Mouse (Mus musculus): ENCODE data around the gene Fam221b. TPM values are rescaled to one million over a fixed set of nuclear protein-coding genes. Genes with fewer than 3 reads are reported as not detected.

Gene Fam221b
- 0.02 and 0.09 TPM in 2 replicates for polyA plus RNA-seq (2012; rRNA removed; ENCODE audit: low replicate concordance)

GRCm38 (mm10) chr4:43668782-43669427 lies at the start of gene Fam221b, which contains the start of gene Tmem8b:
Gene Fam221b (minus strand): TSS chr4:43669145.
Gene Tmem8b (plus strand): TSS chr4:43668971.

GRCm38 (mm10) chr4:43709869-43710268 lies 40.9 kb upstream of the Fam221b start, which contains the start of gene Olfr71:
Gene Olfr71 (minus strand): TSS chr4:43710255.

GRCm38 (mm10) chr4:43700707-43701106 lies 31.8 kb upstream of the Fam221b start, which contains the start of gene Olfr70:
Gene Olfr70 (minus strand): TSS chr4:43700807.

GRCm38 (mm10) chr4:43656339-43657109 lies 12.4 kb downstream of the Fam221b start, which contains the start of gene Hint2:
Gene Hint2 (minus strand): TSS chr4:43656466.

GRCm38 (mm10) chr4:43653161-43654015 lies 15.6 kb downstream of the Fam221b start, which contains the start of gene Spag8:
Gene Spag8 (minus strand): TSS chr4:43653594.

GRCm38 (mm10) chr4:43631046-43631955 lies 37.6 kb downstream of the Fam221b start, which contains the start of gene Npr2:
Gene Npr2 (plus strand): TSS chr4:43631935.

Other genes with a start within 250 kb of the Fam221b start
- gene Fam166b, start 240.0 kb downstream of the Fam221b start, polyA plus RNA-seq (2012; rRNA removed; ENCODE audit: low replicate concordance): 0.23 TPM in 1 of 2 replicates, not detected in the other
- 79.6 and 124 TPM in 2 replicates for gene Tesk1, start 227.2 kb downstream of the Fam221b start, polyA plus RNA-seq (2012; rRNA removed; ENCODE audit: low replicate concordance)
- gene Cd72, start 214.5 kb downstream of the Fam221b start, polyA plus RNA-seq (2012; rRNA removed; ENCODE audit: low replicate concordance): 28.2 and 33.5 TPM in 2 replicates
- 9.2 and 21.2 TPM in 2 replicates for gene Sit1, start 185.4 kb downstream of the Fam221b start, polyA plus RNA-seq (2012; rRNA removed; ENCODE audit: low replicate concordance)
- 62.5 and 267 TPM in 2 replicates for gene Ccdc107, start 176.2 kb downstream of the Fam221b start, polyA plus RNA-seq (2012; rRNA removed; ENCODE audit: low replicate concordance)
- 4.4 and 4.8 TPM in 2 replicates for gene Arhgef39, start 169.4 kb downstream of the Fam221b start, polyA plus RNA-seq (2012; rRNA removed; ENCODE audit: low replicate concordance)
- gene Car9, start 162.2 kb downstream of the Fam221b start, polyA plus RNA-seq (2012; rRNA removed; ENCODE audit: low replicate concordance): 0.78 and 1.5 TPM in 2 replicates
- 23.0 and 770 TPM in 2 replicates for gene Tpm2, start 145.4 kb downstream of the Fam221b start, polyA plus RNA-seq (2012; rRNA removed; ENCODE audit: low replicate concordance)
- gene Creb3, start 106.8 kb downstream of the Fam221b start, polyA plus RNA-seq (2012; rRNA removed; ENCODE audit: low replicate concordance): 75.4 and 91.4 TPM in 2 replicates
- gene Tln1, start 106.5 kb downstream of the Fam221b start, polyA plus RNA-seq (2012; rRNA removed; ENCODE audit: low replicate concordance): 101 and 163 TPM in 2 replicates
- 60.7 and 68.0 TPM in 2 replicates for gene Rgp1, start 90.4 kb downstream of the Fam221b start, polyA plus RNA-seq (2012; rRNA removed; ENCODE audit: low replicate concordance)
- 22.0 and 23.6 TPM in 2 replicates for gene Gba2, start 90.3 kb downstream of the Fam221b start, polyA plus RNA-seq (2012; rRNA removed; ENCODE audit: low replicate concordance)
- gene Msmp, start 84.7 kb downstream of the Fam221b start, polyA plus RNA-seq (2012; rRNA removed; ENCODE audit: low replicate concordance): 0.74 and 1.1 TPM in 2 replicates
- 42.2 and 51.5 TPM in 2 replicates for gene Npr2, start 37.2 kb downstream of the Fam221b start, polyA plus RNA-seq (2012; rRNA removed; ENCODE audit: low replicate concordance)
- 0.92 and 1.7 TPM in 2 replicates for gene Spag8, start 15.6 kb downstream of the Fam221b start, polyA plus RNA-seq (2012; rRNA removed; ENCODE audit: low replicate concordance)
- 87.4 and 136 TPM in 2 replicates for gene Hint2, start 12.7 kb downstream of the Fam221b start, polyA plus RNA-seq (2012; rRNA removed; ENCODE audit: low replicate concordance)
- 12.3 and 18.7 TPM in 2 replicates for gene Tmem8b, start 174 bp downstream of the Fam221b start, polyA plus RNA-seq (2012; rRNA removed; ENCODE audit: low replicate concordance)
- not detected in 2 replicates for gene Olfr70, start 31.7 kb upstream of the Fam221b start, polyA plus RNA-seq (2012; rRNA removed; ENCODE audit: low replicate concordance)
- gene Olfr71, start 41.1 kb upstream of the Fam221b start, polyA plus RNA-seq (2012; rRNA removed; ENCODE audit: low replicate concordance): not detected in 2 replicates
- 21.9 and 24.8 TPM in 2 replicates for gene Hrct1, start 58.0 kb upstream of the Fam221b start, polyA plus RNA-seq (2012; rRNA removed; ENCODE audit: low replicate concordance)
- 5.1 and 8.1 TPM in 2 replicates for gene Spaar, start 60.9 kb upstream of the Fam221b start, polyA plus RNA-seq (2012; rRNA removed; ENCODE audit: low replicate concordance)
- gene Olfr159, start 101.9 kb upstream of the Fam221b start, polyA plus RNA-seq (2012; rRNA removed; ENCODE audit: low replicate concordance): 0.14 TPM in 1 of 2 replicates, not detected in the other
- 0.10 TPM in 1 of 2 replicates, not detected in the other for gene Olfr156, start 154.8 kb upstream of the Fam221b start, polyA plus RNA-seq (2012; rRNA removed; ENCODE audit: low replicate concordance)
- not detected in 2 replicates for gene Olfr157, start 171.1 kb upstream of the Fam221b start, polyA plus RNA-seq (2012; rRNA removed; ENCODE audit: low replicate concordance)
- gene Olfr155, start 182.4 kb upstream of the Fam221b start, polyA plus RNA-seq (2012; rRNA removed; ENCODE audit: low replicate concordance): not detected in 2 replicates
- 21.4 and 25.5 TPM in 2 replicates for gene Reck, start 206.4 kb upstream of the Fam221b start, polyA plus RNA-seq (2012; rRNA removed; ENCODE audit: low replicate concordance)

All from mammary gland, adult 2 months (tissue).